Mouse (Mus musculus): ENCODE results near the gene Cln6.

The Cln6 gene

GRCm38 (mm10) chr9:62894486-62894885, 55.9 kb downstream of the Cln6 start:
- no peak for DNase-seq (ENCODE audit: low read depth, low spot score)

Measured in CD4-positive, CD25-positive, alpha-beta regulatory T cell, adult 2 months (primary cell).